Mouse (Mus musculus): ENCODE data around the gene Fgfr2.
A peak's percentile ranks its signal among the peaks of the same experiment; 100 is the strongest.

Fgfr2 gene

DNA sequence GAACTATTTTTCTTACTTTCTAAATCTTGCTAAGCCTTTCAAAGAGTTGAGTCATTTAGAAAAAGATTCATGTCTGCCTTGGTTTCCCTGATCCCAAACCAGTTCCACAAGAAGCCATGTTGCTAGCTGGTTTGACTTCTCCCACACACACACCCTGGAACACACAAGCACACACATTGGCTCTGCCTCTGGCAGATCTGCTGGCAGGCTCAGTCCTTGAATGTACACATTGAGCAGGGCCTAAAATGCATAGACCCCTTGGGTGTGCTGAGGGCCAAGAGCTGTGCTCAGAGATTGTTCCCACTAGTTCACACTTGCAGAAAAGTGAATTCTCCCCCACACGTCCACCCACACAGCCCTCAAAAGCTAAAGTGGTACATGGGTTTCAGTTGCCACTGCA lies 1164.4 kb downstream of the Fgfr2 start:
- no peak for DNase-seq (ENCODE audit: low read depth in 2 of 2, low spot score in 2 of 2)

DNA sequence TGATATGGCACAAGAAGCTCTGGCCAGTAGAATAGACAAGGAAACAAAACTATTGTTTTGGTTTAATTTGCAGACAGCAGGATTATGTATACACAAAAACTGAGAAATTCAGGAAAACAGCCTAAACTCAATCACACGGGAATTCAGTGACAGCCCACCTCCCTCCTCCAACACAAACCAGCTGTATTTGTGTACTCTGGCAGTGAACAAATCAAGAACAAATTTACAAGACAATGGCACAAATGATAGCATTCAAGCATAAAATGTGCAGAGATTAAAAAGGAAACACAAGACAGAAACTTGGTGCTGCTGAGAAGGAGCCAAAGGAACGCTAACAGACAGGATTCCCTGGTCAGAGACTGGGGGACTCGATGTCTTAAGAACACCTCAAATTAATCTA lies 1169.7 kb downstream of the Fgfr2 start:
- no peak for DNase-seq (ENCODE audit: low read depth in 2 of 2, low spot score in 2 of 2)

DNA sequence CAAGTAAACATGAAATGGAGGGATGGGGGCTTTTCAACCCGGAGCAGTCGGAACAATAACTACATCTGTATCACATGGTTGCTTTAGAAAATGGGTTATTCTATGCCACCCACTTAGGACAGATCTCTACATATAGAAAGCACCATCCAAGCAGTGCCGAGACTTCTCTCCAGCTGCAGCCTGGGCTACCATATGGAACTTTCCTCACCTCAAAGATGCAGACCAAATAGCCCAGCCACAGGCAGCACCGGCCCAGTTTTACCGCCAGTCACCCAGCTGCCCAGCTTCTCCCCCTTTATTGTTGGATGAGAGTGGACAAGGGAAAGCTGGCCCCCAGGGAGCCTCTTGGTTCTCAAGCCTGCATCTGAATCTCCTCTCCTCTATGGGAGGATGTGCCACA lies 1172.0 kb downstream of the Fgfr2 start:
- no peak for DNase-seq (ENCODE audit: low read depth in 2 of 2, low spot score in 2 of 2)

DNA sequence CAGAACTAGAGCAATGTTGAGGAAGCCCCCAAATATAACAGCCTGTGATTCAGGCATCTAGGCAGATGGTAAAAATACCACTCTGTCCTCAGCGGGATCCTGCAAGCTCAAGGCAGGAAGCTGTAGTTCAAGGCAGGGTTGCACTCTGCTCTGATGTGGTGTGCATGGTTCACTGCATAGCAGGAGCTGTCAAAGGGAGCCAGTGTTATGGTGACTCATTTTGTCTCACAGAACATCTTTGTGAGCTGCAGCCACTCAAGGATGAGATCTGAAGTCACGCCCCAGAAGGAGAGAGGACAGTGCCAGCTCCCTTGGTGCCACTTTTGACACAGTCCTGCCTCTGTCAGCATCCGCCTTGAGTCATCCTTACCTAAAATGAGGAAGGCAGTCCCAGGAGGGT lies 1185.5 kb downstream of the Fgfr2 start:
- no peak for DNase-seq (ENCODE audit: low read depth in 2 of 2, low spot score in 2 of 2)

DNA sequence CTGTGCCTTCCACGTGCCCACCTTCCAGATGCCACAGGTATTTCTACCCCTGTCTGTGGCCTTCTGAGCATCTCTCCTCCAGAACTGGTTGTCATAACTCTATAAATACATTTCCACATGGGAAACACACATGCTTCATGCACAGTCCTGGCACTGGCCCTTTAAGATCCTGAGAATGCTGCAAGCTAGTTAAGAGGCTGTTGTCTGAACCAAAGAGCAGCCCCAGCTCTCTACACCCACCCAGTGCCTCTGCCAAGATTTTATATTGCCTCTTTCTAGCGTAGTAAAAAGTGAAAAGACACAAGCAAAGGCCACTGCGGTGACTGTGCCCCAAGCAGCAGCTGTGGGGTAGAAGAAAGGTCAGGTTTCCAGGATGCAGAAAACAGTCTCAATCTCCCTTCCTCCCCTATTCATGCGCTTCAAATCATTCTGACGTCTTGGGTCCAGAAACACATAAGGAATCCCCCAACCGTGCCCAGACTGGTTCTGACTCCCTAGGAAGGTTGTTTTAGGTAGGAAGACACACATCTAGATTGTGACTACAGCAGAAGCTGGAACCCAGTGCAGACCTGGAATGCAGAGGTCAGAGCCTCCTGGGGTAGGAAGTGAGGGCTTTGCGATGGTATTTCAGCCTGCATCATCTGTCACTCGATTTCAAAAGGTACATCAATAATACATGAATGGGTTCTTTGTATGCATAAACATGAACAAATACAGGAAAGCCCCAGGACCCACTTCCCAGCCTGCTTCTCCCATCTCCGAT lies 1195.7 kb downstream of the Fgfr2 start:
- DNase-seq (ENCODE audit: low read depth in 2 of 2, low spot score in 2 of 2): no peak

DNA sequence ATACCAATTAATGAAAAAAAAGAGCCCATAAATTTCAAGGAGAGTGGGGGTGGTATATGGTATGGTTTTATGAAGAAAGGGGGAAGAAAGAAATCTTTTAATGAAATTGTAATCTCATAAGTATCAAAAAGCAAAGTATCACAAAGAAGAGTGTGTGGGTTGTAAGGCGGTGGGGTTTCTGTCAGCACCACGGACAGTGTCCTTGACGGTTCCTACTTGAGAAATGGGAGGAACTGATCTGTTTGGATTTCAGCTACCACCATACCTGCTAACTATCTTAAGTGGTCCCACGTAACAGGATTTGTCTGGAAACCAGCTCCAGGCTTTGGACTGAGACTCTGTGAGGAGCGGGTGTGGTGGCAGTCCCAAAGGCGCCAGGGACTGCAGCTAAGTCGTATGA lies 1205.8 kb downstream of the Fgfr2 start:
- DNase-seq (ENCODE audit: low read depth in 2 of 2, low spot score in 2 of 2): no peak

DNA sequence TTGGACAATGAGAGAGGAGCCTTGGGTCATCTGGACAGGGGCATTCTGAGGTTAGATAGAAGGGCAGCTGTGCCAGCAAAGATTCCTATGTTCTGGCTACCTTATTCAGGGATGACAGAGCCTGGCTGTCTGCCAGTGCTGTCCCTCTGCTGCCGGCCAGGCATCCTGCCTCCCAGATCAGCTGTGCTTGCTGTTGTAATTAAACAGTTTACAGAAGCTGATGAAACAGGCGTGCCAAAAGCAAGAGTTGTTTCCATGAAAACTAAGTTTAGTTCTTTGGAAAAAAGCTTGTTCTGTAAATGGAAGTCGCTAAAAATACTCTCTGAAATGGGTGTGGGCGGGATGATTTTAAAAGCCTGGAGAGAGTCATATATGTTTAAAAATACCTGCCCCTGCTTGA lies 1213.5 kb downstream of the Fgfr2 start:
- no peak for DNase-seq (ENCODE audit: low read depth in 2 of 2, low spot score in 2 of 2)

DNA sequence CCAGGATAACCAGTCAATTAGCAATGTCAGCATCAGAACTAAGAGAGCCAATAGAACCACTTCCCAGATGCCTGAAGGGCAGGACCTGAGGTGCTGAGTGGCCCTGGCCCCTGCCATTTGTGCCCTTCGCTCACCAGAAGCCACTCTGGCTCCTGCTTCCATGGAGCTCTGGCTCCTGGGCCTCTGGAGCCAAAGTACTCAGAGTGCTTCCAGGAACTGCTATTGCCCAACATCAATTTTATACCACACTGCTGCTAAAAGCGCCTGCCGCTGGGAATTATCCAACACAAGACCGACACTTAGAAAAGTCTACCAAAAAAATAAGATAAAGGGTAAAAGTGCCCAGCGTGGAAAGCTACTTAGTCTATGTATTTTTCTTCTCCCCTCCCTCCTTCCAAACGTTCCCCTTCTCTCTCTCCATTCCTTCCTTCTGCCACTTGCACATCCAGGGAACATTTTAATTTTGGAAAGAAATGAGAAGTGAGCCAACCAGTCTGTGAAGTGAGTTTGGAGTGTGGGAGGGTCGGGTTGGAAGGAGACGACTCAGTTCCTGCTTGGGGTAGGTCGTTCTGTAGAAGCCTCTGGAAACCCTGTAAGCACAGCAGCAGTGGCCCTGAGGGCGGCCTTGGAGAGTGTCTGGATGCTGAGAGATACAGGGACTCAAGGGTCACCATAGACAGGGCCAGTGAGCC lies 1216.5 kb downstream of the Fgfr2 start:
- no peak for DNase-seq (ENCODE audit: low read depth in 2 of 2, low spot score in 2 of 2)

DNA sequence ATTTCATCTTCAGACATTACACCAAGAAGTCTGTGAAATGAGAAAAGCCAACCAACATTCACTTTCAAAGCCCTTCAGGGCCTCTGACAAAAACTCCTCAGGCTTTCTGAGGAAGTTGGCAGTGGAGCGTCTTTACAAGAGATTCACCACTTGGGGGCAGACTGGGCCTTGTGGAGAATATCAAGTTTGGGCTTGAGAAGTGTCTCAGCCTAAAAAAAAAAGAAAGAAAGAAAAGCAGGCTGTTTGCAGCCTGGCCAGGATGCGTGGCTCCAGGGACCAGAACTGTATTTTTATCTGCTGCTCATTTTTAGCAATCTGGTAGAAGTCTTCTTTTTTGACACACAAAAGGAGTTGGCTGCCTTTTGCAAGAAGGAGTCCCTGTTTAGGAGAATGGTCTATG lies 1223.8 kb downstream of the Fgfr2 start:
- no peak for DNase-seq (ENCODE audit: low read depth in 2 of 2, low spot score in 2 of 2)

DNA sequence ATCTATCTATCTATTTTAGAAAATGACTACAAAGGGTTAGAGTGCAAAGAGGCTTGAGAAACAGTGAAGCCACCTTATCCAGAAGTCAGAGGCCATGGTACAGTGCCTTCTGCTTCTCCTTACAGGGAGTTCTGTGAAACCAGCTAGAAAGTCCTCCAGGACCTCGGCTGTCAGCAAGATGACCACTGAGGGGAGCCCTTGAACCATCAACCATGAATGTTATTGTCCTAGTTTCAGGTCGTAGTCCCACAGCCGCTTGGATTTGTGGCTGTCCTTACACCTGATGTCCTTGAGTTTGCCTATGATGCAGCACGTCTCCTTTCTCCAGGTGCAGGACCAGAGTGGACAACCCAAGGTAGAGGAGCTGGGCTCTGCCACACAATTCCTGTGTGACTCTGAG lies 1225.9 kb downstream of the Fgfr2 start:
- DNase-seq (ENCODE audit: low read depth in 2 of 2, low spot score in 2 of 2): no peak

DNA sequence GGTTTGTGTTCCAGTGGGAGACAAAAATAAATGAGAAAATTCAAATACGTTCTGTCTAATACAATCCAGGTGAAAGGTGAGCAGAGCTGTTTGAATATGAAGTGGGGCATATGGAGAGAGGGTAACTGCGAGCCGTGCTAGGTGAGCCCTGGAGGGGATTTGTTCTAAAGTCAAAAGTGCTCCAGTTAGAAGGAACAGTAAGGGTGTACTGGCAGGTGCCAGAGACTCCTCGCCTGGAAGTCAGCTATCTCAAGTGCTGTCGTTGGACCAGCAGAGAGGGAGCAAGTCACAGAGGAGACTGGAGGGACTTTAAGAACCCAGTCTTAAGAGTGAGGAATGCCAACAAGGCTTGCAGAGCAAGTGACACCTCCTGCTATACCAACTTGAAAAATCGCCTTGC lies 1240.3 kb downstream of the Fgfr2 start:
- no peak for DNase-seq (ENCODE audit: low read depth in 2 of 2, low spot score in 2 of 2)

DNA sequence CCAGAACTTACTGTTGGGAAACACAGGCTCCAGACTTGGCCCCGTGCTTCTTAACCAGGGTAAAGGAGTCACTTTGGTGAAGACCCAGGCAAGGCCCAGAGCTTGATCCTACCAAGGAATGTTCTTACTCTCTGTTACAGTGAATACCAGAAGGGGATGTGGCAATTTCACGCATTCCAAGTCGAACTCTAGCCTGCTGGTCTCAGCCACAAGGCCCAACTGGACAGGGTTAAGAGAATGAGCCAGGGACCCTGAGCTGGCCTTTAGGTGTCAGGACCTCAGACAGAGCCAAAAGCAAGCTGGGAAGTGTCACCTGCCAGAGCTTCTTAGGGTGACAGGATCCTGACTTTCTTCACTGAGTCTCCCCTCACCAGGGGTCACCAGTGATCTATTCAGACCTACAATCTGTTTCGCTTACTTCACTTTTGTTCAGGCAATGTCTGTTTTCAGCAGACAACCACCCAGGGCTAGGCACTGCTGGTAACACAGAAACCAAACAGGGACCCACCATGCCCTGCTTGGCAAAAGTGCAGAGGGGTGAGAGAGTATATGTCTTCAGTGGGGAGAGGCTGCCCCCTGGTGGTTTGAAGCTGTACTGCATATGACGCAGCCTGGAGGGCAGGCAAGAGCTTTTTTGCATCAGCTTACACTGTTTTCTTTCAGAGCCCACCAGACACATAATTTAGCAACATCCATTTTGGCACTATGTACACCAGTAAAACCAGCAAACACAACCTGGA lies 1241.1 kb downstream of the Fgfr2 start:
- DNase-seq (ENCODE audit: low read depth in 2 of 2, low spot score in 2 of 2): peak; percentile 32 to 33

DNA sequence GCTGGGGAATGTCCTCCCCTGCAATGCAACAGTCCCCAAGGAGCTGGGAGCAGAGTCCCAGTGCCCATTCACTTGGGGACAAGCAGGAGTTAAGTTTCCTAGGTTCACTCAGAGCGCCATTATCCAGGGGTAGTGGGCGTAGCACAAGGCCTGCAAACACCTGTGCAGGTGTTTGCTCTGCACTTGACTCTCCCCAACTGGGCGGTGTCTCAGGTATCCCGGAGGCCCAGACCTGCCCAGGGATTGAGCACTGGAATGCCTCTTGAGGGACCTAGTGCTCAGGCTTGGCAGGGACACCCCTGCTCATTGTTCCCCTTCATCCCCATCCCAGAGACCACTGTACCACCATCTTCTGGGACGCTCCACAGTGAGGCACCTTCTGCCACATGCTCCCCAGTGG lies 1243.0 kb downstream of the Fgfr2 start:
- DNase-seq (ENCODE audit: low read depth in 2 of 2, low spot score in 2 of 2): no peak

DNA sequence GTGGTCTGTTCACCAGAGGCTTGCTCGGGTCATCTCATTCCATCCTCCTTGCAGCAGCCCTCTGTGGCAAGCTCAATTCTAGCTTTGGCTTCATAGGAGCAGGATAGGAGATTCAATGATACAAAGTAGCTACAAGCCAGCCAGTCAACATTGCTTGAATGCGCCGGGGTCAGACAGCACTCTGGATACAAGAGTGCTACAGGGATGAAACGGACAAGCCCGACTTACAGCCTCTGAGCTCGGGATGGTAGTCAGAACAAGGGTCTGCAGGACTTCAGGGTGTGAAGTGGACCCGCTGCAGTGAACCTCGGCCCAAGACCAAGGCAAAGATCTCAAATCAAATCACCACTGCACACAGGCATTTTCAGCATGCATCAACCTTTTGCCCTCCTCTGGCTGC lies 1244.3 kb downstream of the Fgfr2 start:
- no peak for DNase-seq (ENCODE audit: low read depth in 2 of 2, low spot score in 2 of 2)

DNA sequence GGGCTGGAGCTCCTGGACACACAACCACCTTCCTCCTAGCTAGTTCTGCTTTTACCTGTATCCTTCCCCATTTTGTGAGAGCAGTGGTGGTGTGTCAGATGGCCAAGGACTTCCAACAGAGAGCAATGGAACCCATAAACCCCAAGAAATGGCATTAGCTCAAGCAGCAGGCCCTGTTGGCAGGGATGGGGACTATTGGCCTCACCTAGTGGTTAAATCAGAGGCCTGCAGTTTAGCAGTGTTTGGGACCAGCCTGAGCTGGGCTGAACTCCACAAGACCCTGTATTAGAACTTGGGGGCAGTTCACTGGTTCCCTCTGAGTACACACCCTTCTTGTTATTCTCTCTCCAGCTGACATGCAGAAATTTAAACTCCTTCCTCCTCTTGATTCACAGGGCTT lies 1262.0 kb downstream of the Fgfr2 start:
- no peak for DNase-seq (ENCODE audit: low read depth in 2 of 2, low spot score in 2 of 2)

DNA sequence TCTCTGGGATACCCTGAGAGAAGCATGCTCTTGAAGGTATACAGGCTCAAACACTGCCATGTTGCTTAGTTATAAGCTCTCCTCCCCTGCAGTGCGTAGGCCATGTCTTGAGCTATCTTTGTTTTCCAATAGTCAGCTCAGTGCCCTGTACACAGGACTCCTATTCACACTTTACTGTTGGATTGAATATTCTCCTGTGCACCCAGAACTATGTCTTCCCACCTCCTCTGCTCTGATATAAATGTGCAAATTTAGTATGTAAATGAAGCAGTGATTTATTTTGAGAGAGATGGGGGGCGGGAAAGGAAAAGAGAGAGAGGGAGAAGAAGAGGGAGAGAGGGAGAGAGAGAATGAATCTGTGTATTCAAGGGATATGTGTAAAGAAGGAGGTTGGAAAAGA lies 1267.5 kb downstream of the Fgfr2 start:
- DNase-seq (ENCODE audit: low read depth in 2 of 2, low spot score in 2 of 2): no peak

DNA sequence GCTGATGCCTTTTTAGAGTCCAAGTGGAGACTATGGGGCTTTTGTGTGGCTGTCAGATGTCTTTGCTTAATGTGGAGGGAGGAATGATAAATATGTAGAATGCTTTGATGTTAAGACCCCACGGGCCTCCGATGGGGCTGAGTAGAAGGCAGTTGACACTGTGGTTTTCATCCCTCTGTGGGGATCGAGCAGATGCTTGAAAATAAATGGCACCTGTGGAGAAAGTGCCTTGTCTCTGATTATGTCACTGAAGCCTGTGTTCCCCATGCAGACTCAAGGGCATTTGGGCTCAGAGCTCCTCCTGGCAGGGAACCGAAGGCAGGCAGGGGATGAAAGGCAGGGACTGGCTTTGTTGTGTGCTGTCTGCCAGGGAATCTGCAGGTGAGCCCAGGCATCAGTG lies 1272.6 kb downstream of the Fgfr2 start:
- no peak for DNase-seq (ENCODE audit: low read depth in 2 of 2, low spot score in 2 of 2)

DNA sequence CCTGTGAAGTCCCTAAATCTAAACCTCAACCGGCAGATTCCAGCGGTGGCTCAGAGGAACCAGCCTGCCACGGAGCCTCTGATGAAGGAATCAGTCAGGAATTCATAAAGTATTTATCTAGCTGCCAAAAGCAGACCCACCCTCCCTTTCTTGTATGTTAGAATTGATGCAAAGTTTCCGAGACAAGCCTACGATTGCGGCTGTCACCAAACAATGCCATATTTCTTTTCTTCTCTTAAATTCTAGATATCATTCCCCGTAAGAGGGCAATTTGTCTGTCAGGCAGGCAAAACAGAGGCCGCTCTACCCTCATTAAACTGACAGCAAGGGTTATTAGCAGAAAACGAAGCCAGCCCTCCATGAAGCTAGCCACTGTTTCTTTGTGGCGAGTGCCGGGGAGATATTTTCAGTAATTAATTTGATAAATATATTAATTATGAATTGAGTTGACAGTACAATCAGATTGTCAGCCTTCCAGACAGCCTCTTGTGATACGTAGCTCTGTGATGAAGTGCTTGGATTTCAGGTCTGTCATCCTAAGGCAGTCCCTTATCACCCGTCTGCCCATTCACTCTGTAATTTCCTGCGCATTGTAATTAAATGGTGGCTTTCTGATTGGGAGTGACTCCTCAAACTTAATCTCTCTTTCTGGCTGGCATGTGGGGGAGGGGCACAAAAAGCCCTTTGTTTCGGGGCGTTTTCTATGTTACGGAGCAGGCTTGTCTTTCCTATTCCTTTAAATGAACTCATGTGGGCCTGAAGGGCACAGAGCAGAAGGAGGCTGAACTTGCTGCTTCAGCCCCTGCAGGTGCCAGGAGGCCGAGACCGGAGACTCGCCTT lies 1276.9 kb downstream of the Fgfr2 start:
- no peak for DNase-seq (ENCODE audit: low read depth in 2 of 2, low spot score in 2 of 2)

DNA sequence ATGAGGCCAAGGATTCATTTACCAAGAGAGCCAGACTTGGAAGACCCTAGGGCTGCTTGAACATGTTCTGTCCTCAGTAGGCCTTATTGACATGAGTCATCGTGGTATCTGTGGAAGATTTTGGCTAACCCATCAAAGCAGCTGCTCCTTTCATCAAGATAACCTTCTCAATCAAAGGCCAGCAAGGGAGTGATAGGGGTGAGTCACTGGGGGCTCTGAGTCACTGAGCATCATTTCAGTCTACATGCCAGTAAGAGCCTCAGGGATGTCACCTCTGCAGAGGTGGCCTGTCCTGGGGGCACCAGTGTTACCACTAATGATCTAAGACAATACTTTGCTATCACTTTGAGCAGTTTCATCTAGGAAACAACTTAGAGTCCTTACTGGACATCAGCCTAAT lies 1292.9 kb downstream of the Fgfr2 start:
- DNase-seq (ENCODE audit: low read depth in 2 of 2, low spot score in 2 of 2): no peak

DNA sequence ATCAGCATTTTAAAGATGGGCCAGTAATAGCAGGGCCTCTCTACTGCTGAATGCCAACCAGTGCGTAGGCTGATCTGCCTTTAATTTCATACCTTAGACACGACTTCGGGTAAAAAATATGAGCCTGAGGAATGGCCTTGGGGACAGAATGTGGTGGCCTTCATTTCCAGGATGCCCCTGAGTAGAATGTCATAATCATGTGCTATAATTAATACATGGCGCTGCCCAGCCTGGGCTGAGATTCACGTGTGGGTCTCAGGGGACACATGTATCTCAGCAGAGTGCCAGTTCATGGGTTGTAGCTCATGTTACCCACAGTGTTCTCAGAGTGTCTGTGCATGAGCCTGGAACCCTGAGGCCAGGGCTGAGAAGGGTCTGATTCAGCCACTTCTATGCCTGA lies 1296.3 kb downstream of the Fgfr2 start:
- no peak for DNase-seq (ENCODE audit: low read depth in 2 of 2, low spot score in 2 of 2)

DNA sequence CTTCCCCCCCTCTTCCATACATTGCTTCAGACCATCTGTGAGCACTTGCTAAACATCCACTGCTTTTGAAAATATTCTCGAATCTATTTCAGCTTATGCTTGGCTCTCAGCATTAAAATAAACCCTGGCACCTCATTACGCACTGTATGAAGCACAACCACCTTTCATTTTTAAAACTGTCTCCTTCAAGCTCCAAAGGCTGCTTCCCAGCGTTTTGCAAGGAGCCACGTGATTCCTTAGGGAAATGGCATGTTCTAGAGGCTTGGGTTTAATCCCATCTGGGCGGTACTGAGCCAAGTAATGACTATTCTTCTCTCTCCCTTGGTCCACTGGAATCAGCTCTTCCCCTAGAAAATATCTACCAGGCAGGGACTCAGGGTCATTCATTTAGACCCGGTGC lies 1305.2 kb downstream of the Fgfr2 start:
- DNase-seq (ENCODE audit: low read depth in 2 of 2, low spot score in 2 of 2): no peak
